Mouse (Mus musculus) intestine, embryonic 16.5 days (tissue): Measurements from ENCODE around the gene Zcchc14. TPM values are rescaled to one million over a fixed set of nuclear protein-coding genes. Genes with fewer than 3 reads are reported as not detected.

Source experiments
- ATAC-seq: fragments of 200-750 bp; cut with Nextera tagmentation; 2 replicates; pipeline ENCODE4 v1.8.0; 2017; ENCODE audit warnings: moderate TSS enrichment, moderate library complexity
- H3K27ac ChIP-seq: fragments of 300-500 bp; sonication (generic); 2 replicates; pipeline ENCODE4 v1.5.1; 2014; ENCODE audit warnings: mild to moderate bottlenecking, low read length
- H3K27me3 ChIP-seq: fragments of 300-500 bp; sonication (generic); replicated peaks from 2 replicates; pipeline ENCODE4 v1.6.1; 2014; ENCODE audit warnings: low read length, control low read depth, mixed read lengths; ENCODE audit not compliant: control insufficient read depth, insufficient read depth
- H3K36me3 ChIP-seq: fragments of 300-500 bp; sonication (generic); 2 replicates; pipeline ENCODE4 v1.6.1; 2014; ENCODE audit warnings: low read length, control low read depth; ENCODE audit not compliant: control insufficient read depth, insufficient read depth
- H3K4me1 ChIP-seq: fragments of 300-500 bp; sonication (generic); 2 replicates; pipeline ENCODE4 v1.6.1; 2014; ENCODE audit warnings: low read length, control low read depth, mixed read lengths; ENCODE audit not compliant: control insufficient read depth, insufficient read depth
- H3K4me2 ChIP-seq: fragments of 300-500 bp; sonication (generic); 2 replicates; pipeline ENCODE4 v1.6.1; 2014; ENCODE audit warnings: low read depth, low read length, control low read depth
- H3K4me3 ChIP-seq: fragments of 300-500 bp; sonication (generic); 2 replicates; pipeline ENCODE4 v1.5.1; 2014; ENCODE audit warnings: mild to moderate bottlenecking, low read length
- H3K9ac ChIP-seq: fragments of 300-500 bp; sonication (generic); 2 replicates; pipeline ENCODE4 v1.6.1; 2014; ENCODE audit warnings: low read depth, low read length
- H3K9me3 ChIP-seq: fragments of 300-500 bp; sonication (generic); 2 replicates; pipeline ENCODE4 v1.6.1; 2016; ENCODE audit warnings: low read length, control low read depth; ENCODE audit not compliant: control insufficient read depth
- WGBS: fragments of 180-500 bp; shearing (Covaris S2); extraction: QIAGEN DNeasy Blood & Tissue Kit; methylation state at CpG from one replicate; pipeline ENCODE4 v1.1.7; 2014; 5-methylcytosine and 5-hydroxymethylcytosine counted together
- polyA plus RNA-seq: library from polyadenylated mRNA; unstranded; fragments of >200 nt; fragmentation: Nextera tagmentation; extraction: Ambion mirVana; gene quantifications from 2 replicates; pipeline ENCODE4 v1.2.1, GENCODE M21; 2015

The Zcchc14 gene
- polyA plus RNA-seq, 1 experiment from 2014 or later: 9.5 TPM

DNA sequence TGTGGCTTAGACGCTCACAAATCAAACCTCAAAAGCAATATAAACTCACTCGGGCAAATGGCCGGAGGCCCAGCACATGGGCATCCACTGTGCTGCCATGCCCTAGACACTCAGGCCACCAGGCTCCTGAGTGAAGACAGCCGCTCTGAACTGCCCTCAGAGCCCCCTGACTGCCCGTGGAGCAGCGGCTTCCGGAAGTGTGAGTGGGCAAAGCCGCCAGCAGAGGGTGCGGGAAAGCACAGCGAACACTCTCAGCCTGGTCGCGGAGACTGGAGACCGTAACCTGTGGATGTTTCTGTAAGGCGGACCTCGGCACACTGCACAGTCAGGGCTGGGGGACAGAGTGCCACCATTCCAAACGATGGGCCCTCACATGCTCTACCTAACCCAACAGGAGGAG, 94.2 kb downstream of the Zcchc14 start:
- H3K36me3 ChIP-seq: peaks cover 22% of the 10 kb centered on the region; the same call in 1 of the 2 replicates
- no peak overlapping the region for H3K27ac ChIP-seq
- peaks cover 7% of the 10 kb centered on the region for H3K4me1 ChIP-seq
- H3K9ac ChIP-seq: no peak overlapping the region
- H3K4me3 ChIP-seq: no peak overlapping the region
- H3K9me3 ChIP-seq: no peaks in the 10 kb centered on the region
- H3K27me3 ChIP-seq: no peaks in the 10 kb centered on the region
- no peak for ATAC-seq
- 89% methylated on average over 16 of the region's 16 CpGs for WGBS
- H3K4me2 ChIP-seq: no peak overlapping the region

DNA sequence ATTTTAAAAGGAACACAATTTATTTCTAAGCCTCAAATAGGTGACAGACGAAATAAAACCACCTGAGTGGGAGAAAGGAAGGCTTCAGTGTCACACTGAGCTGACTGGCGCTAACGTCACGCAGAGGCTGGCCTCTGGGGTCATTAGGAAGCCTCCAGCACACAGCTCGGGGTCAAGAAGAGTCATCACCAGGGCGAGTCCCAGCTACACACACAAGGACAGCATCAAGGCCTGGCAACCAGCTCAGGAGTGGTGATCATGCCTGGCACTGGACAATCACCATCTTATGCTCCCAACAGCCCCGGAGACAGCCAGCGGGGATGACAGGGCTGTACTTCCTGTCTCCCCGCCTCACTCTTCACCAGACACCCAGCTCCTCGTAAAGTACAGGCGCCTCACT, 95.0 kb downstream of the Zcchc14 start:
- H3K4me1 ChIP-seq: peaks cover 1% of the 10 kb centered on the region; the same call in 1 of the 2 replicates
- no peaks in the 10 kb centered on the region for H3K9me3 ChIP-seq
- H3K9ac ChIP-seq: no peak overlapping the region
- 82% methylated on average over 11 of the region's 11 CpGs for WGBS
- ATAC-seq: no peak
- no peaks in the 10 kb centered on the region for H3K27me3 ChIP-seq
- H3K4me2 ChIP-seq: no peak overlapping the region
- no peak overlapping the region for H3K4me3 ChIP-seq
- no peak overlapping the region for H3K27ac ChIP-seq
- H3K36me3 ChIP-seq: peaks cover 28% of the 10 kb centered on the region; the same call in 1 of the 2 replicates

DNA sequence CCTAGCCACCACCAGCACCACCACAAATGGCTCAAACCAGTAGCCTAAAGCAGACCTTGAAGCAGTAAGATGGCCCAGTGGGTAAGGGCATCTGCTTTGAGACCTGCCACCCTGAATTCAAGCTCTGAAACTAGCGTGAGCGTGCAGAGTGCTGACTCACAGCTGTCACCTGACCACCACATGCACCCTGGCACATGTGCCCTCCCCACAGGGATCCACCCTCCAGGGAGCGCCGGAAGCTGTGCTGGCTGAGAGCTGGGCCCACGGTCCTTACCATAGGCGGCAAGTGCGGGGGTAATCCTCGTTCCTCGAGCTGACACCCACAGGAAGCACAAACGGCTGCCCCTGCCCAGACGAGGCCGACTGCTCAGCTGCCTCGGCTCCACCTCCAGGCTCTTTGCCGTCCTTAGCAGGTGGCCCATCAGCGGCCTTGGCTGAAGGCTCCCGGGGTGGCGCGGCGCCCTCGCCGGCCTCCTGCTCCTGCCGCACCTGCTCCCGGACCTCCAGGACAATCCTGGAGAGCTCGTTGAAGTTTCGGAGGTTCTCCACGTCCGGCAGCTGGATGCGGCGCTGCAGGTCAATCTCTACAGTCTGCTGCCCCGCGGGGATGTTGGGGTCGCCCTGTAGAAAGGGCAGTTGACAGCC, 98.7 kb downstream of the Zcchc14 start:
- Histone ChIP-seq H3K4me1 (no peaks in the 10 kb centered on the region), H3K27me3 (no peaks in the 10 kb centered on the region), H3K4me3 (no peak overlapping the region), H3K9ac (no peak overlapping the region), H3K9me3 (no peaks in the 10 kb centered on the region), H3K36me3 (peaks cover 32% of the 10 kb centered on the region; the same call in 1 of the 2 replicates), H3K27ac (no peak overlapping the region), H3K4me2 (no peak overlapping the region)
- no peak for ATAC-seq
- WGBS: 94% methylated on average over 32 of the region's 32 CpGs

DNA sequence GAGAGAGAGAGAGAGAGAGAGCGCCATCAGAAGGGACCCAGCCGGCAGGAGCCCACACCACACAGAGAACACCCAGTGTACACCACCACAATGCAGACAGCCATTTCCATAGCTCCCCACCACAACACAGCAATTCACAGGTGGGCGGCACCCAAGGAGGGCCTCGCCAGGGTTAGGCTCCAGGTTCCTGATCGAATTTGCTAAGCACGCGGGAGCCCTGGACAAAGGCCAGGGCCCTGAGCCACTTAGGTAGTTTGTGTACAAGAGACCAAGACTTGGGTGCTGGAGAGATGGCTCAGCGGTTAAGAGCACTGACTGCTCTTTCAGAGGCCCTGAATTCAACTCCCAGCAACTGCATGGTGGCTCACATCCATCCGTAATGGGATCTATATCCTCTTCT, 100.2 kb downstream of the Zcchc14 start:
- Histone ChIP-seq H3K4me1 (no peaks in the 10 kb centered on the region), H3K4me2 (no peak overlapping the region), H3K9me3 (no peaks in the 10 kb centered on the region), H3K4me3 (no peak overlapping the region), H3K9ac (no peak overlapping the region), H3K27me3 (no peaks in the 10 kb centered on the region), H3K36me3 (peaks cover 24% of the 10 kb centered on the region; the same call in 1 of the 2 replicates), H3K27ac (no peak overlapping the region)
- no peak for ATAC-seq
- 85% methylated on average over 9 of the region's 9 CpGs for WGBS

DNA sequence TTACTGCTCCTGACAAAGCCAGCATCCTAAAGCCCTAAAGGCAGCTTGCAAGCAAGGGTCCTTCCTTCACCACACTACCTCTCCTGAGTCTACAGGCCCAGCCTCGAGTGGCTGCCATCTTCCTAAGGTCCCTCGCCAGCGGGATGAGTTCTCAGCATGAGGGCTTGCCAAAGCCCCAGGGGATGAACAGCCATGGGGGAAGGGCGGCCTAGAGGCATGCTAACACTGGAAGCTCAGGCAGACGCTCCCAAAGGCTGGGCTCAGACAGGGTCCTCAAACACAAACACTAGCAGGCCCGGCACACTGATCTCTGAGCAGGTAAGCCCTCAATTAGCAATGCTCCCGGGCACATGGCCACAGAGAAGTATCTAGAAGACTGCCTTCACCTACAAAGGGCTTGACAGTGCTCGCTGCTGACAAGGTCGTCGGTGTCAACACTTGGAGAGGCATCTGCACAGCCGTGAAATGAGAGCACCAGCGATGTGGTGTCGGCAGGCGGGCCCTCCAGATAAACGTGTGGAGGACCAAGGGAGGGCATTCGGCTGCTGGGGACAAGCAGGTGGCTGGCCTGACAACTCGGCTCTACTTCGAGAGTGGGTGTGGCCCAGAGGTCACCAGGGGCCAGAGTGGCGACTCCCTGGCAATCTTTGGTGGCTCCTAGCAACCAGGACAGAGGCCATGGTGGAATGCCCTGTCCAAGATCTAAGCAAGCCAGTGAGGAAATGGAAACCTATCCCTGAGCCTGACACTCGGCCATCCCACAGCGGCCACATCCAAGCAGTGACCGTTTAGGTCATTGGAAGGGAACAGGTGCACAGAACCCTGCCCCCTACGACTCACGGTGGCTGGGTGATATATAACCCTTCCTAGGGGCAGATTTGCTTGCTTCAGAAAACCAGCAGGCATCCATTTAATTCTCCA, 101.4 kb downstream of the Zcchc14 start:
- WGBS: 62% methylated on average over 24 of the region's 24 CpGs
- H3K4me3 ChIP-seq: no peak overlapping the region

DNA sequence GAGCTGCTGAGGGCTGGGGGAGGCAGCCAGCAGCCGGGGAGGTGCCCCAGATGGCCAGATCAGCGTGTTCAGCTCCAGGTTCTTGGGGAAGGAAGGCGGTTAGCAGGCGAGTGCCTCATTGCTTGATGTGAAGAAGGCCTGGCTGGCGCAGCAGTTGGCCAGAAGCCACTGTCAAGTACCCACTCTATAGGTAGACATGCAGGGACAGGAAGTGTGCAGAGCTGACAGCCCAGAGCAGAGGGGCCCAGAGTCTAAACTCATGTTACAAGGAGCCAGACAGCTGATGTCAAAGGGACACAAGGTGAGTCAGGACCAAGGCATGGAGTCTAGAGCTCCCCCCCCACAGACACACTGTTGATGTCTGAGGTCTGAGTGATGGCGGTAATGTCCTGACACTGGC, 102.6 kb downstream of the Zcchc14 start:
- H3K9ac ChIP-seq: no peak overlapping the region
- peaks cover 20% of the 10 kb centered on the region; the same call in 1 of the 2 replicates for H3K36me3 ChIP-seq
- ATAC-seq: no peak
- no peak overlapping the region for H3K4me2 ChIP-seq
- no peaks in the 10 kb centered on the region for H3K4me1 ChIP-seq
- H3K9me3 ChIP-seq: no peaks in the 10 kb centered on the region
- 89% methylated on average over 6 of the region's 6 CpGs for WGBS
- H3K4me3 ChIP-seq: no peak overlapping the region
- H3K27ac ChIP-seq: no peak overlapping the region
- H3K27me3 ChIP-seq: no peaks in the 10 kb centered on the region

More for the DNA sequence above, 101.4 kb downstream of the Zcchc14 start:
- no peaks in the 10 kb centered on the region for H3K4me1 ChIP-seq
- H3K27ac ChIP-seq: no peak overlapping the region
- H3K36me3 ChIP-seq: peaks cover 24% of the 10 kb centered on the region; the same call in 1 of the 2 replicates
- H3K9me3 ChIP-seq: no peaks in the 10 kb centered on the region
- H3K27me3 ChIP-seq: no peaks in the 10 kb centered on the region
- ATAC-seq: no peak
- no peak overlapping the region for H3K4me2 ChIP-seq
- no peak overlapping the region for H3K9ac ChIP-seq

Other genes starting within 250 kb of the Zcchc14 start
- gene 1700018B08Rik, start 108.6 kb downstream of the Zcchc14 start, polyA plus RNA-seq: not detected in 2 replicates
- gene Fbxo31, start 74.1 kb downstream of the Zcchc14 start, polyA plus RNA-seq: 8.6 and 10.6 TPM in 2 replicates
- 190 and 192 TPM in 2 replicates for gene Map1lc3b, start 62.5 kb downstream of the Zcchc14 start, polyA plus RNA-seq
- 2.8 and 3.3 TPM in 2 replicates for gene Jph3, start 76.7 kb upstream of the Zcchc14 start, polyA plus RNA-seq
- gene Klhdc4, start 176.7 kb upstream of the Zcchc14 start, polyA plus RNA-seq: 35.5 and 38.8 TPM in 2 replicates